Mouse (Mus musculus) forebrain, embryonic 10.5 days (tissue): ENCODE results near the gene Olfr901. TPM values are rescaled to one million over a fixed set of nuclear protein-coding genes. Genes with fewer than 3 reads are reported as not detected.
"Not testable (repeated sequence)": the region's sequence is repeated elsewhere in the genome, so short reads cannot be mapped to it uniquely, and the experiment has no call there.

Experiments used
- DNase-seq: peaks from one replicate; pipeline ENCODE4 v3.0.0-alpha.2; 2017; ENCODE audit warnings: low spot score; ENCODE audit errors: extremely low spot score
- H3K27ac ChIP-seq: fragments of 300-500 bp; sonication (generic); 2 replicates; pipeline ENCODE4 v1.5.1; 2016; ENCODE audit warnings: mild to moderate bottlenecking
- H3K27me3 ChIP-seq: fragments of 300-500 bp; sonication (generic); 2 replicates; pipeline ENCODE4 v1.6.1; 2016; ENCODE audit warnings: mild to moderate bottlenecking; ENCODE audit not compliant: poor library complexity, severe bottlenecking
- H3K36me3 ChIP-seq: fragments of 300-500 bp; sonication (generic); replicated peaks from 2 replicates; pipeline ENCODE4 v1.6.1; 2016; ENCODE audit warnings: mild to moderate bottlenecking, moderate library complexity
- H3K4me1 ChIP-seq: fragments of 300-500 bp; sonication (generic); 2 replicates; pipeline ENCODE4 v1.6.1; 2016
- H3K4me3 ChIP-seq: fragments of 300-500 bp; sonication (generic); 2 replicates; pipeline ENCODE4 v1.5.1; 2016; ENCODE audit warnings: mild to moderate bottlenecking, moderate library complexity
- H3K9me3 ChIP-seq: fragments of 300-500 bp; sonication (generic); 2 replicates; pipeline ENCODE4 v1.6.1; 2016; ENCODE audit warnings: mild to moderate bottlenecking, moderate library complexity
- WGBS: fragments of 180-500 bp; shearing (Covaris S2); methylation state at CpG from one replicate; pipeline ENCODE4 v1.1.7; 2016; 5-methylcytosine and 5-hydroxymethylcytosine counted together
- polyA plus RNA-seq: library from polyadenylated mRNA; unstranded; fragments of >200 nt; fragmentation: Nextera tagmentation; extraction: Ambion mirVana; gene quantifications from 2 replicates; pipeline ENCODE4 v1.2.1, GENCODE M21; 2016

The Olfr901 gene
- not detected in 2 replicates for polyA plus RNA-seq

DNA sequence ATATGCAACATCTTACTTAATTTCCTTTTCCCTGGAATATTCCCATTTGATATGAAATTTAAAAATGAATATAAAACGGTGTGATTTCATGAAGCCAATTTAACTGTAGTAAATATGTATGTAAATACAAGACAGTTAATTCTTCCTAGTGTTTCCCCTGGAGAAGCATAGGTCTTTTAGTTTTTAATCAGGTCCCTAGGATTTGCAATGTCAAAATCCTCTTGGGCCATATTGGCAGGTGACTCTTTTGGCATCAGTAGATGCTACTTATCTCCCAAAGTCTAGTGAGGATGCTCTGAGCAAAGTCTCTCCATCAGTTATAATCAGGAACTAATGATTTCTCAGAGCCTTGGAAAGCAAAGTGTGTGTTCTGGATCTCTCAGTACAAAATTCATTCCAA lies at the start of gene Olfr901:
Gene Olfr901 (plus strand): TSS at position 301 of the 400 bp plus-strand sequence.
- no peak within 1 kb of the TSS for H3K27ac ChIP-seq
- WGBS = 94% methylated on average over 1 of the region's 1 CpGs

DNA sequence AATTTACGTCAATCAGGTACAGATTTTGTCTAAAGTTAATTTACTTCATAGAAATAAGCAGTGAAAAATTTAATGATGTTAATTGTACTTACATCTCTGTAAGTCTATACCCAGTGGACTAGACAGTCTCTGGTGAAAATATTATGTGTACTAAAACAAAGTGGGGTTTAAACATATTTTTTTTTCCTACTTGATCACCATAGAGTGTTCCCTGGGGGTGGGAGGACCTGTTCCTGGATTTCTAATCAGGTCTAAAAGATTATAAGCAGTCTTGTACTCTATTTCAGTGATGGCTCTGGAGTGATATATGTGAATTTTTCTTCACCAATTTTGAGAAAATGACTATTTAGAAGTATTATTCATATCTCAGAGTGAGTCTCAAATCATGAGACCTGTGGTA lies 27.9 kb upstream of the Olfr901 start, which contains the start of gene Olfr147:
Gene Olfr147 (plus strand): TSS at position 301 of the 400 bp plus-strand sequence.
- WGBS = 88% methylated on average over 1 of the region's 1 CpGs
- DNase-seq = no peak
- Histone ChIP-seq H3K27ac (no peak within 1 kb of the TSS), H3K4me3 (no peak within 1 kb of the TSS), H3K9me3 (no peaks in the 10 kb centered on the region), H3K27me3 (no peaks in the 10 kb centered on the region), H3K4me1 (no peaks in the 10 kb centered on the region), H3K36me3 (no peaks in the 10 kb centered on the region)

More for the DNA sequence above, at the start of gene Olfr901:
- Histone ChIP-seq H3K4me1 (no peaks in the 10 kb centered on the region), H3K4me3 (no peak within 1 kb of the TSS), H3K27me3 (no peaks in the 10 kb centered on the region), H3K9me3 (no peaks in the 10 kb centered on the region), H3K36me3 (no peaks in the 10 kb centered on the region)
- DNase-seq = no peak

DNA sequence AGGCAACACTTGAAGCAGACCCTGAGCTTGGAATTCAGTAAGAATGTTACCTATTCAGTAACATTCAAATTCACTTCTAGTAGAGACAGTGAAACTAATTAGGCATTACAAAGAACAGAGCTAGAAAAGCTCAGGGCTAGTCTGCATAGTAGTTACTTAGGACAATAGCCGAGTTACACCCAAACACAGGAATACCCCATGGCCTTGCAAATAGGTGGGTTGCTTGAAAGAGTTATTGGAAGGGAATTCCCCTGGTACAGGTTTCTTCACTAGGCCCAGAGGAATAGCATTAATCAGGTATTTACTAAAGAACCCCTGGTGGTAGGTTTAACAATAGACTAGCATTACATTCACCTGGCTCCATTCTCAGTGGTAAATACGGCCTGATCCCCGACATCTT lies 21.8 kb upstream of the Olfr901 start:
- not testable (repeated sequence) for H3K9me3 ChIP-seq, H3K4me1 ChIP-seq, H3K36me3 ChIP-seq, H3K27ac ChIP-seq, H3K4me3 ChIP-seq, H3K27me3 ChIP-seq, DNase-seq
- WGBS = 96% methylated on average over 3 of the region's 3 CpGs

DNA sequence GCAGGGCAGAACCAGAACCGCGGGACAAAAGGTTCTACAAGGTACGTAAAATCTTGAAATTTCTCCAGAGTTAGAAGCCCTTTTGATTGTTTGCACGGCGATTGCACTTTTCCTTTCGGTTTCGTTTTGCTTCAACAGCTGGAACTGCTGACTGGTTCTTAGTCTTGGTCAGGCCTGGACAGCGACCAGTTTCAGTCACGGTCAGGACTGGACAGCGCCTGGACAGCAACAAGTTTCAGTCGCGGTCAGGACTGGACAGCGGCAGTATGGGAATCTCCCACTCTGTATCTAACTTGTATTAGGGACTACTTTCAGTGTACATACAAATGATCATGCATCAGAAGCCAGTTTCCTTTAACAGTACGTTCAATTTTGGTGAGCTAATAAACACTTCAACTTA lies 15.8 kb upstream of the Olfr901 start:
- H3K4me3 ChIP-seq, DNase-seq, H3K4me1 ChIP-seq, H3K27ac ChIP-seq, H3K36me3 ChIP-seq, H3K27me3 ChIP-seq: not testable (repeated sequence)
- 96% methylated on average over 14 of the region's 14 CpGs for WGBS
- H3K9me3 ChIP-seq = peaks cover 25% of the 10 kb centered on the region; the same call in 1 of the 2 replicates

DNA sequence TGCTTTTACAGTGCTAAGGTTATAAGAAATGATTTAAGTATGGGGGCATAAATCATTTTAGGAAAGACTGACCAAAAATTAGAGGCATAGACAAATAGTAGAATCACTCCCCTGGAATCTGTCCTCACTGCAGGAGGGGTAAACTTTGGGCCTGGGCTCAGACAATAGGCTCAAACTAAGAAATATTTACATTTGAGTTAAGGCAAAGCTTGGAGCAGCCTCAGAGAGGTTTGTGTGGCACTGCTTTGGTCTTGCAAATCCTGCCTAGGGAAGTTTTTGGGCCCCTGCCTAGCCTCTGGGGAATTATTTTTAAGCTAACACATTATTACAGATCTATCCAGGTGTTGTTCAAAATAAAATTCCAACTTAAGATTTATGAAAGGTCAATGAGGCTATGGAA lies 5.5 kb upstream of the Olfr901 start:
- DNase-seq = no peak
- Histone ChIP-seq H3K36me3 (no peaks in the 10 kb centered on the region), H3K4me3 (no peak overlapping the region), H3K27ac (no peak overlapping the region), H3K4me1 (no peaks in the 10 kb centered on the region), H3K9me3 (no peaks in the 10 kb centered on the region; the same call in 1 of the 2 replicates), H3K27me3 (no peaks in the 10 kb centered on the region)

DNA sequence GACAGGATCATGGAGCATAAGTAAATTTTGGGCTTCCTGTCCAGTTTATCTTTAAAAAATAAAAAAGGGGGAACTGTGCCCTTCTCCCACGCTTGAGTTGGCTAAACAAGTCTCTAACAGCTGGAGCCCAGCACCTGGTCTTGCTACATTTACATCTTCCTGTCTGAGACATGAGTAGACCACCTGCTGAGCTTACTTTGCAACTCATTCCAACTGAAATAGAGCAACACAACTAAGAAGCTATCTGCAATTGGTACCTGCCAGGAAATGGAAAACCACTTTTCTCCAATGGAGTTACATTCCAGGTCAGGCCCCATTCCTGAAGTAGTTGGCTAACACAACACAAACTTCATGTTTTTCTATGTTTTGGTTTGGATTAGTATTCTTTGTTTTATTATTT lies 2.2 kb upstream of the Olfr901 start:
- no peak for DNase-seq
- Histone ChIP-seq H3K27ac (no peak overlapping the region), H3K9me3 (no peaks in the 10 kb centered on the region), H3K4me3 (no peak overlapping the region), H3K4me1 (no peaks in the 10 kb centered on the region), H3K27me3 (no peaks in the 10 kb centered on the region), H3K36me3 (no peaks in the 10 kb centered on the region)
- 55% methylated on average over 1 of the region's 1 CpGs for WGBS

DNA sequence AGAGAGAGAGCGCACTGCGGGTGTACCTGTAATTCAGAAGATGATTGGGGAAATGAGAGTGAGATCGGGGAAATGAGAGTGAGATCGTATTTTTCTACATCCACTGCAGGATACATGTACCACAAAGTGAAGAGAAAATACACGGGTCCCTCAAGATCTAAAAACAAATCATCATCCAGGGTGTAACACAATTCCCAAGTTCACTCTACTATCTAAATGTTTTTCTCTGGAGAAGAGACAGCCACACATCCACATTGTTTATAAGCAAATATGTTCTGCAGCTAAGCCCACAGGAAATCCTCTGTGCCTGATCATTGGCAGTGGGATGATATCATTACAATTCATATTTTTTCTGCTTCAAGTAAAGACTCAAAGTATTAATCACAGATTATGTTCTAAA lies 18.1 kb downstream of the Olfr901 start, which contains the start of gene Olfr902:
Gene Olfr902 (plus strand): TSS at position 301 of the 400 bp plus-strand sequence.
- Histone ChIP-seq H3K4me3 (no peak within 1 kb of the TSS), H3K9me3 (no peaks in the 10 kb centered on the region), H3K36me3 (no peaks in the 10 kb centered on the region), H3K4me1 (no peaks in the 10 kb centered on the region), H3K27ac (no peak within 1 kb of the TSS), H3K27me3 (no peaks in the 10 kb centered on the region)
- no peak for DNase-seq
- WGBS = 91% methylated on average over 5 of the region's 5 CpGs

DNA sequence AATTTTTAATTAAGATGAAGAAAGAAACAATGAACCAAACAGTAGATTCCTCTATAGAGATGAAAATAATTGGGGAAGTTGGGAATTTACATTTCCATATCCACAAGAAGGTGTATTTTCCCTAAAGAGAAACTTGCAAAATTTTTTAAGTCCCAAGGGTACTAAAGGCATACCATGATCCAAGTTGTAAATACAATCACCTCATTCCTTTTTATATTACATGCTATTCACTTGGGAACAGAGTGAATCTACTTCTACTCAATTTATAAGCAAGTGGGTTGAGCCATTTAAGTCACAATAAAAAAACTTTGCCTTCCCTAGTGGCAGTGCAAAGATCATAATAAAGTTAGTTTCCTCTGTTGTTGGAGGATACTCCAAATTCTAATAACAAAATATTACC lies 33.6 kb downstream of the Olfr901 start, which contains the start of gene Olfr904:
Gene Olfr904 (plus strand): TSS at position 301 of the 400 bp plus-strand sequence.
- H3K4me3 ChIP-seq = no peak within 1 kb of the TSS
- no peaks in the 10 kb centered on the region for H3K9me3 ChIP-seq
- H3K27me3 ChIP-seq = no peaks in the 10 kb centered on the region
- no peaks in the 10 kb centered on the region for H3K36me3 ChIP-seq
- H3K4me1 ChIP-seq = no peaks in the 10 kb centered on the region
- no peak within 1 kb of the TSS for H3K27ac ChIP-seq
- DNase-seq = no peak

DNA sequence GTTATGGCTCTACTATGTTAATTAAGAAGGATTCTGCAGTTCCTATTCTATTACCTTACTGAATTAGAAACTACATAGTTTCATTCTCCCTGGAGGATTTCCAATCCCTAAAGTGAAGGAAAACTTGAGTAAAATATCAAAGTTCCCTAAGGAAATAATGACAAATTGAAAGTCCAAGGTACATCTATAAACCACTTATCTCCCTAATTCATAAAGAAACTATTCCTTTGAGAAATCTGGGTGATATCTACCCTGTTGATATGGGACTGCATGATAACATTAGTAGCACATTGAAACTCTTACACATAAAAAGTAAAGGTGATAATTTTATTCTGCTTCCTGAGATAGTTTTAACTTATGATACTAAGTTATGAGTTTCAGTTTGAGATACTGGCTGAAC lies 41.6 kb downstream of the Olfr901 start, which contains the start of gene Olfr905:
Gene Olfr905 (plus strand): TSS at position 301 of the 400 bp plus-strand sequence.
- no peak within 1 kb of the TSS for H3K27ac ChIP-seq
- no peaks in the 10 kb centered on the region for H3K36me3 ChIP-seq
- no peaks in the 10 kb centered on the region for H3K9me3 ChIP-seq
- no peaks in the 10 kb centered on the region for H3K4me1 ChIP-seq
- H3K4me3 ChIP-seq = no peak within 1 kb of the TSS
- no peaks in the 10 kb centered on the region for H3K27me3 ChIP-seq
- DNase-seq = no peak

Other genes starting within 250 kb of the Olfr901 start
- gene Olfr891, start 248.6 kb upstream of the Olfr901 start, polyA plus RNA-seq = not detected in 2 replicates
- not detected in 2 replicates for gene Olfr893, start 221.1 kb upstream of the Olfr901 start, polyA plus RNA-seq
- gene Olfr894, start 211.4 kb upstream of the Olfr901 start, polyA plus RNA-seq = not detected in 2 replicates
- gene Olfr143, start 176.7 kb upstream of the Olfr901 start, polyA plus RNA-seq = not detected in 2 replicates
- not detected in 2 replicates for gene Olfr895, start 161.6 kb upstream of the Olfr901 start, polyA plus RNA-seq
- not detected in 2 replicates for gene Olfr896-ps1, start 138.3 kb upstream of the Olfr901 start, polyA plus RNA-seq
- not detected in 2 replicates for gene Olfr25, start 100.4 kb upstream of the Olfr901 start, polyA plus RNA-seq
- not detected in 2 replicates for gene Olfr898, start 81.0 kb upstream of the Olfr901 start, polyA plus RNA-seq
- gene Olfr250, start 62.6 kb upstream of the Olfr901 start, polyA plus RNA-seq = not detected in 2 replicates
- not detected in 2 replicates for gene Olfr251, start 52.4 kb upstream of the Olfr901 start, polyA plus RNA-seq
- gene Olfr147, start 27.8 kb upstream of the Olfr901 start, polyA plus RNA-seq = not detected in 2 replicates
- gene Olfr902, start 18.2 kb downstream of the Olfr901 start, polyA plus RNA-seq = not detected in 2 replicates
- not detected in 2 replicates for gene Olfr904, start 33.7 kb downstream of the Olfr901 start, polyA plus RNA-seq
- not detected in 2 replicates for gene Olfr905, start 41.7 kb downstream of the Olfr901 start, polyA plus RNA-seq
- gene Olfr906, start 57.6 kb downstream of the Olfr901 start, polyA plus RNA-seq = not detected in 2 replicates
- gene Olfr907, start 66.3 kb downstream of the Olfr901 start, polyA plus RNA-seq = not detected in 2 replicates
- not detected in 2 replicates for gene Olfr911-ps1, start 92.1 kb downstream of the Olfr901 start, polyA plus RNA-seq
- gene Olfr910, start 108.4 kb downstream of the Olfr901 start, polyA plus RNA-seq = not detected in 2 replicates
- gene Olfr912, start 150.7 kb downstream of the Olfr901 start, polyA plus RNA-seq = not detected in 2 replicates
- not detected in 2 replicates for gene Olfr913, start 163.3 kb downstream of the Olfr901 start, polyA plus RNA-seq
- not detected in 2 replicates for gene Olfr914, start 175.6 kb downstream of the Olfr901 start, polyA plus RNA-seq
- not detected in 2 replicates for gene Olfr916, start 230.4 kb downstream of the Olfr901 start, polyA plus RNA-seq
- gene Olfr917, start 236.4 kb downstream of the Olfr901 start, polyA plus RNA-seq = not detected in 2 replicates
- gene Olfr918, start 245.1 kb downstream of the Olfr901 start, polyA plus RNA-seq = not detected in 2 replicates